Mouse (Mus musculus): ENCODE results near the gene Dmxl2. TPM values are rescaled to one million over a fixed set of nuclear protein-coding genes. Genes with fewer than 3 reads are reported as not detected.

Gene Dmxl2
- polyA plus RNA-seq, 1 experiment = not detected

DNA sequence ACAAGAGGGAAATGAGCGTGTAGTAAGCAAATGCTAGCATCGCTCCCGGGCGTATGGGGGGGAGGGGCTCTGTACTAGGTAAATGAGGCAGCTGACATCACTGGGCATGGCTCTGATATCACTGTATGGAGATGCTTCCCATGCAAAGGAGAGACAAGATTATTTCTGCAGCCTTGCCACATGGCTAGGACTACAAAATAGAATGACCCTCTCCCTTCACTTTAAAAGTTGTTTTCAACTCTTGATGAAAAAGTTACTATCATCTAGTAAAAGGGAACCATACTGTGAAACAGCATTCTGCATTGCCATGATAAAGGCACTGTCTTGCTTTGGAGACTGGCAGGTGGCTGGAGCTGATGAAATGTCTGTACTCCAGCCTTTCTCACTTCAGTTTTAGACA lies 18.2 kb downstream of the Dmxl2 start:
- peaks cover 5% of the 10 kb centered on the region for H3K4me1 ChIP-seq (ENCODE audit: control insufficient read depth, insufficient read depth, low read length)
- TF ChIP-seq CTCF (IDR thresholded peaks at IDR 0.05; ENCODE audit: insufficient read depth, low read depth, low read length) (no peak), POLR2A (IDR thresholded peaks at IDR 0.05; ENCODE audit: insufficient read depth, low read depth, low read length) (no peak)
- H3K27ac ChIP-seq (ENCODE audit: insufficient read depth, low read depth, low read length) = no peak overlapping the region
- 61% methylated on average over 4 of the region's 4 CpGs for WGBS
- H3K4me3 ChIP-seq (ENCODE audit: insufficient read depth, low read depth, low read length) = no peak overlapping the region

DNA sequence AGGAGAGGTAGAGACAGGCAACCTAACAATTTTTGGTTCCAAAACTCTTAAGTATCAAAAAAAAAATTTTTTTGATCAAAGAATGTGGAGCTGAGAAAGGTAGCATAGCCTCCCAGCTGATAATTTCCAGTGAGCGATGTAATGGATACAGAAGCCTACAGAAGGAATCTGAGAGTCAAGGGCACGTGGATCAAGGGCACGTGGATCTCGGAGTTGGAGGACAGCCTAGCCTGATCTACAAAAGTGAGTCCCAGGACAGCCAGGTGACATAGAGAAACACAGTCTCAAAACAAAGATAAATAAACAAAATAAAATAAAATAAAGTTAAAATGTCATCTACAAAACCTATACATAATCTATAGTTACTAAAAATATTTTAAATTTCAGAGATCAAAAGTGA lies 18.7 kb downstream of the Dmxl2 start:
- no peak overlapping the region for H3K27ac ChIP-seq (ENCODE audit: insufficient read depth, low read depth, low read length)
- WGBS = 93% methylated on average over 4 of the region's 4 CpGs
- no peak for TF ChIP-seq POLR2A (IDR thresholded peaks at IDR 0.05; ENCODE audit: insufficient read depth, low read depth, low read length)
- TF ChIP-seq CTCF (IDR thresholded peaks at IDR 0.05; ENCODE audit: insufficient read depth, low read depth, low read length) = no peak
- H3K4me3 ChIP-seq (ENCODE audit: insufficient read depth, low read depth, low read length) = no peak overlapping the region
- H3K4me1 ChIP-seq (ENCODE audit: control insufficient read depth, insufficient read depth, low read length) = peaks cover 6% of the 10 kb centered on the region

GRCm38 (mm10) chr9:54479054-54479453 lies 22.4 kb downstream of the Dmxl2 start:
- 100% methylated on average over 1 of the region's 1 CpGs for WGBS
- Histone ChIP-seq H3K4me3 (ENCODE audit: insufficient read depth, low read depth, low read length) (no peak overlapping the region), H3K27ac (ENCODE audit: insufficient read depth, low read depth, low read length) (no peak overlapping the region), H3K4me1 (ENCODE audit: control insufficient read depth, insufficient read depth, low read length) (peaks cover 6% of the 10 kb centered on the region)
- no peak for TF ChIP-seq POLR2A (IDR thresholded peaks at IDR 0.05; ENCODE audit: insufficient read depth, low read depth, low read length)
- TF ChIP-seq CTCF (IDR thresholded peaks at IDR 0.05; ENCODE audit: insufficient read depth, low read depth, low read length) = no peak

- TF ChIP-seq CTCF (IDR thresholded peaks at IDR 0.05; ENCODE audit: insufficient read depth, low read depth, low read length) (no peak), POLR2A (IDR thresholded peaks at IDR 0.05; ENCODE audit: insufficient read depth, low read depth, low read length) (no peak)
- Histone ChIP-seq H3K27ac (ENCODE audit: insufficient read depth, low read depth, low read length) (no peak overlapping the region), H3K4me1 (ENCODE audit: control insufficient read depth, insufficient read depth, low read length) (peaks cover 6% of the 10 kb centered on the region), H3K4me3 (ENCODE audit: insufficient read depth, low read depth, low read length) (no peak overlapping the region)
- WGBS = 42% methylated on average over 3 of the region's 3 CpGs
These were observed 23.3 kb downstream of the Dmxl2 start for GRCm38 (mm10) chr9:54478117-54478516.

GRCm38 (mm10) chr9:54474546-54474945 lies 26.9 kb downstream of the Dmxl2 start:
- Histone ChIP-seq H3K4me1 (ENCODE audit: control insufficient read depth, insufficient read depth, low read length) (peaks cover 3% of the 10 kb centered on the region), H3K4me3 (ENCODE audit: insufficient read depth, low read depth, low read length) (no peak overlapping the region), H3K27ac (ENCODE audit: insufficient read depth, low read depth, low read length) (no peak overlapping the region)
- no peak for TF ChIP-seq CTCF (IDR thresholded peaks at IDR 0.05; ENCODE audit: insufficient read depth, low read depth, low read length)
- no peak for TF ChIP-seq POLR2A (IDR thresholded peaks at IDR 0.05; ENCODE audit: insufficient read depth, low read depth, low read length)
- 91% methylated on average over 5 of the region's 5 CpGs for WGBS

GRCm38 (mm10) chr9:54474031-54474430 lies 27.4 kb downstream of the Dmxl2 start:
- no peak for TF ChIP-seq CTCF (IDR thresholded peaks at IDR 0.05; ENCODE audit: insufficient read depth, low read depth, low read length)
- TF ChIP-seq POLR2A (IDR thresholded peaks at IDR 0.05; ENCODE audit: insufficient read depth, low read depth, low read length) = no peak
- Histone ChIP-seq H3K27ac (ENCODE audit: insufficient read depth, low read depth, low read length) (no peak overlapping the region), H3K4me3 (ENCODE audit: insufficient read depth, low read depth, low read length) (no peak overlapping the region), H3K4me1 (ENCODE audit: control insufficient read depth, insufficient read depth, low read length) (peaks cover 3% of the 10 kb centered on the region)
- WGBS = 68% methylated on average over 4 of the region's 4 CpGs

DNA sequence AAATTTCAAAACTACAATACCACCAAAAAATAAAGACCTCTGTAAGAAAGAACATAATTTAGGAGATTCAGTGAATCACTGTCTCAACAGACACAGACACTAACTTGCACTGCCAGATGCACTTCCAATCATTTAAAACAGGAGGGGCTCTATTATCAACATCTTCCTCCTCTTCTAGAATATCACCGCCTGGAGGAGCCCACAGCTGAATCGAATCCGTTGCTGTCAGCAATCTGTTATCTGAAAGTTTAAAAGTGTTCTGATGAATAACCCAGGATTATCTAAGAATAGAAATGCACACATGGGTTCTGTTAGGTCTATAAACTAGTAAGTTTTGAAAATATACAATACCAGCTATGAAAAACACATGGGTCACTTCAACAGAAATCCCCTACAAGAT lies 28.6 kb downstream of the Dmxl2 start:
- TF ChIP-seq CTCF (IDR thresholded peaks at IDR 0.05; ENCODE audit: insufficient read depth, low read depth, low read length) (no peak), POLR2A (IDR thresholded peaks at IDR 0.05; ENCODE audit: insufficient read depth, low read depth, low read length) (no peak)
- Histone ChIP-seq H3K27ac (ENCODE audit: insufficient read depth, low read depth, low read length) (no peak overlapping the region), H3K4me1 (ENCODE audit: control insufficient read depth, insufficient read depth, low read length) (no peaks in the 10 kb centered on the region), H3K4me3 (ENCODE audit: insufficient read depth, low read depth, low read length) (no peak overlapping the region)
- 42% methylated on average over 3 of the region's 3 CpGs for WGBS

GRCm38 (mm10) chr9:54469339-54469738 lies 32.1 kb downstream of the Dmxl2 start:
- H3K4me1 ChIP-seq (ENCODE audit: control insufficient read depth, insufficient read depth, low read length) = no peaks in the 10 kb centered on the region
- whole genome bisulfite sequencing = 89% methylated on average over 2 of the region's 2 CpGs

DNA sequence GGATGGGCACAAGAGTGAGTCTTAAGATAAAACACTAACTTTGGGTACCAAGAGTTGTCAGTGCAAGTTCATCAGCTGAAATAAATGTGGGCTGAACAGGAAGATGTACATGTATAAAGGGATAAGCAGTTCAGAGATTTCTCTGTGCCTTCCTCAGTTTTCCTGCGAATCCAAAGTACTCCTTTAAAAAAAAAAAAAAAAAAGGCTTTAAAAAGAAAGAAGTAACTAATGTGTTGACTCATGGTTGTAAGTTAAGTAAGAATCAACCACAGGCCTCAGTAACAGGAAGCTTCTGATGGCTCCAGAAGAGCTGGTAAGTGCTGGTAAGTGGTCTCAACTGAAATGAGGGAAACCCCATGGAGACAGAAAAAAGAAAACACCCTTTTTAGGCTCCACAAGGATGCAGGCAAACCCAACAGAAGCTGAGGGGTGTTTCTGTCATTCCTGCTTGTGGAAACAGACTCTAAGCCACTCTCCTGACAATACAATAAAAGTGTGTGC lies 33.9 kb downstream of the Dmxl2 start:
- 50% methylated on average over 1 of the region's 1 CpGs for WGBS
- Histone ChIP-seq H3K27ac (ENCODE audit: insufficient read depth, low read depth, low read length) (no peak overlapping the region), H3K4me3 (ENCODE audit: insufficient read depth, low read depth, low read length) (no peak overlapping the region), H3K4me1 (ENCODE audit: control insufficient read depth, insufficient read depth, low read length) (no peaks in the 10 kb centered on the region)
- TF ChIP-seq CTCF (IDR thresholded peaks at IDR 0.05; ENCODE audit: insufficient read depth, low read depth, low read length) (no peak), POLR2A (IDR thresholded peaks at IDR 0.05; ENCODE audit: insufficient read depth, low read depth, low read length) (no peak)

More at GRCm38 (mm10) chr9:54469339-54469738, 32.1 kb downstream of the Dmxl2 start:
- no peak overlapping the region for H3K27ac ChIP-seq (ENCODE audit: insufficient read depth, low read depth, low read length)
- no peak for TF ChIP-seq POLR2A (IDR thresholded peaks at IDR 0.05; ENCODE audit: insufficient read depth, low read depth, low read length)
- TF ChIP-seq CTCF (IDR thresholded peaks at IDR 0.05; ENCODE audit: insufficient read depth, low read depth, low read length) = no peak
- no peak overlapping the region for H3K4me3 ChIP-seq (ENCODE audit: insufficient read depth, low read depth, low read length)
